Mouse (Mus musculus) right cerebral cortex, postnatal 14 days (tissue): ENCODE measurements at regions not wholly inside any gene's neighbourhood (a gene's known extent, or its start where the extent isn't known, plus 50 kb on each side); places are given as distances from the start of the nearest gene placed in this dataset.

ENCODE experiments used
- DNase-seq: peaks from one replicate; pipeline ENCODE4 v3.0.0; 2022

GRCm38 (mm10) chr8:5994846-5995245 lies 889.7 kb upstream of the Slc10a2 start:
- no peak for DNase-seq

GRCm38 (mm10) chr8:5965403-5966015 lies 860.4 kb upstream of the Slc10a2 start:
- no peak for DNase-seq

- DNase-seq, result no peak
These were observed 859.1 kb upstream of the Slc10a2 start for GRCm38 (mm10) chr8:5964299-5964698.

- no peak for DNase-seq
These were observed 832.9 kb upstream of the Slc10a2 start for GRCm38 (mm10) chr8:5938057-5938456.

GRCm38 (mm10) chr8:5918136-5918535 lies 813.0 kb upstream of the Slc10a2 start:
- DNase-seq, result no peak
